Mouse (Mus musculus) left cerebral cortex, adult 9 months (tissue): ENCODE data around the gene Gm5797.
A peak's percentile ranks its signal among the peaks of the same experiment; 100 is the strongest.
"Not testable (repeated sequence)": the region's sequence is repeated elsewhere in the genome, so short reads cannot be mapped to it uniquely, and the experiment has no call there.

ENCODE experiments used
- DNase-seq, 2 experiments: peaks; one replicate each; pipeline ENCODE4 v3.0.0; 2022; ENCODE audit warnings: low spot score in 2 of 2

The Gm5797 gene

DNA sequence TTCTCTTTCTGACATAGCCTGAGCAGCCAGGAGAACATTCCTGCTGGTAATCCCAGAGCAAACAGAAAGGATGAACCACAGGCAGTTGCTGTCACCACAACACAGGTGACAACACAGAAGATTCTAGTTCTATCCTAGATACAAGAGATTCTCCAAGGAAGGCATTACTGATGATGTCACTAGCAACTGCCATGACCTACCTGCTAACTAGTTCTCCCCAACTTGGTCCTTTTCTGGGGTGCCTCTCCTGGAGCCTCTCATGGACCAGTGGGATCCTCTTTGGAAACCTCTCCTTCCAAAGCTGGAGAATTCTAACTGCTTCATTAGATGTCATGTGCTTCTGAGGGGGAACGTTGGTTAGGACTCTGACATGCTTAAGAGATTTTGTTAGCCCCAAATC, at the start of gene Gm5797:
Gene Gm5797, minus strand, starts transcription at position 101 of the 400 bp plus-strand sequence.
- DNase-seq = not testable (repeated sequence)

DNA sequence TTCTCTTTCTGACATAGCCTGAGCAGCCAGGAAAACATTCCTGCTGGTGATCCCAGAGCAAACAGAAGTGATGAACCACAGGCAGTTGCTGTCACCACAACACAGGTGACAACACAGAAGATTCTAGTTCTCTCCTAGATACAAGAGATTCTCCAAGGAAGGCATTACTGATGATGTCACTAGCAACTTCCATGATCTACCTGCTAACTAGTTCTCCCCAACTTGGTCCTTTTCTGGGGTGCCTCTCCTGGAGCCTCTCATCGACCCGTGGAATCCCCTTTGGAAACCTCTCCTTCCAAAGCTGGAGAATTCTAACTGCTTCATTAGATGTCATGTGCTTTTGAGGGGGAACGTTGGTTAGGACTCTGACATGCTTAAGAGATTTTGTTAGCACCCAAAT, 32.8 kb upstream of the Gm5797 start, which contains the start of gene Gm8374:
Gene Gm8374, minus strand, starts transcription at position 101 of the 400 bp plus-strand sequence.
- DNase-seq = not testable (repeated sequence)

DNA sequence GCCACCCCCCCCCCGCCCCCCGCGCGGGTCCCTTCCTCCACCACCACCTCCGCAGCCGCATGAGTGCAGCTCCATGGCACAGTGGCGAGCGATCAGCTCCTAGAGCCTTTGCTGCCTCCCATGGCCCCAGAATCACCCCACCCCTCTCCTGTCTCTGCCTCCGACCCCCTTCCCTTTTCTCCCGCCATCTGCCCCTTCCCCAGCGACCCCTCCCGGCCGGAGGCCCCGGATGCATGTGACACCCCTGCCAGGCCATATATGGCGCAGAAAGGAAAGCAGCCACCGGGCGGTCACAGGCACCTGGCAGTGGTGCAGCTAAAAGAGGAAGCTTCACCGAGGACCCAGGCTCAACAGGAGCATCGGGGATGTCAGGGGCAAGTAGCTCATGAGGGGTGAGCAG, 17.1 kb downstream of the Gm5797 start:
- DNase-seq = peak in 1 of 2 experiments; percentile 1

- DNase-seq = peak in 1 of 2 experiments; percentile 6
These were observed 17.5 kb downstream of the Gm5797 start, which contains the start of gene Gm3739 for GRCm38 (mm10) chr14:7314661-7315060. Gene Gm3739, minus strand, starts transcription at chr14:7315049.
